Mouse (Mus musculus) adrenal gland, postnatal 14 days (tissue): Measurements from ENCODE around the gene Pld5. TPM values are rescaled to one million over a fixed set of nuclear protein-coding genes. Genes with fewer than 3 reads are reported as not detected.

Experiments used
- DNase-seq: peaks from one replicate; pipeline ENCODE4 v3.0.0; 2021; ENCODE audit warnings: mixed read lengths
- total RNA-seq: library from RNA; stranded (reverse); gene quantifications from 2 replicates; pipeline ENCODE4 v1.2.3, GENCODE M21; 2021

Gene Pld5
- total RNA-seq, 1 experiment from 2014 or later, result 0.52 TPM

DNA sequence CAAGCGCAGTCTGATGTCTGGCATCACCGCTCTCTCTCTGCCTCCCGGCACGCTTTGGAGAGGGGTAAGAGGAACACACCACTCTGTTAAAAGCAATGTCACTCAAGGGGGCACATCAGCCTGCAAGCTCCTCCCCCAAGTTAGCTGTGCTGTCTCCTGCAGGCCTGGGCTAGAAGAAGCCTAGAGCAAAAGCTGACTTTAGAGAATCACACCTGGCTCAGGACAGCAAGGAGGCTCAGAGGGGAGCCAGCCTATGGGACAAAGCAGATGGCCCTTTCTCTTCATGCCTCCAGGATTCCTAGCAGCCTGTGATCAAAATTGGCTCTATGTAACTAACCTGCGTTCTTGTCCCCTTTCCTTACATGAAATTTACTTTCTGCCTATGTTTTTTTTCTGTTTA is 107.3 kb downstream of the Pld5 start:
- DNase-seq, result no peak

DNA sequence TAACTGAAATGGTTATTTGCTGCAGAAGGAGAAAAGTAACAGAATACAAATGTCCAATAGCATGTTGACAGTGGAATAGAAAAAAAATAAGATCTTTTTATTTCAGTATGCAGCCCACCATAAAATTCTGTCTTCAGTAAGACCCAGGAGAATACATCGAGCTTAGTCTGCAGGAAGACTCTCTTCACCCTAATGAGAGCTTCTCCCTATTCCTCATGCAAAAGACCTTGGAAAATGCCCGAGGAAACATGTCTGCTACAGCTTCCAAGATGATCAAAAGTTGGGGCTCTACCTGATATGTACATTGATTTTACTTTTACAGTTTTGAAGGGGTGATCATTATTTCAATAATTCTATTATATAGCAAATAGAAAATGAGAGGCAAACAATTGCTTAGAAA is 108.0 kb downstream of the Pld5 start:
- no peak for DNase-seq

DNA sequence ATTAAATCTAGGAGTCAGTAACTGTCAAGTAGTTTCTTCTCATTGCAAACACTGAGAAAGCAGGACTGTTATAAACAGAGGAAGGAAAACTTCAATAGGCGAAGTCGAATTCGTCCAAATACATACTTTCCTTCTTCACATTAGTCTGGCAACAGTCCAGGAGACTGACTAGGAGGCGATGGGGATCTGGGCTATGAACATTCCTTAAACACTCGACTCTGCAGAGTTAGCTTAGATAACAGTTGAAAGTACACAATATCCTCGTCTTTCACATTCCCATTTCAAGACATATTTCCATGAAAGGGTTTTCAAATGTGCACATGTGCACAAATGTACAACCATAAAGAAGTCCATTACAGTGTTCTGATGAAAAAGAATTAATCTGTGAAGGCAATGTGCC is 129.8 kb downstream of the Pld5 start:
- no peak for DNase-seq

DNA sequence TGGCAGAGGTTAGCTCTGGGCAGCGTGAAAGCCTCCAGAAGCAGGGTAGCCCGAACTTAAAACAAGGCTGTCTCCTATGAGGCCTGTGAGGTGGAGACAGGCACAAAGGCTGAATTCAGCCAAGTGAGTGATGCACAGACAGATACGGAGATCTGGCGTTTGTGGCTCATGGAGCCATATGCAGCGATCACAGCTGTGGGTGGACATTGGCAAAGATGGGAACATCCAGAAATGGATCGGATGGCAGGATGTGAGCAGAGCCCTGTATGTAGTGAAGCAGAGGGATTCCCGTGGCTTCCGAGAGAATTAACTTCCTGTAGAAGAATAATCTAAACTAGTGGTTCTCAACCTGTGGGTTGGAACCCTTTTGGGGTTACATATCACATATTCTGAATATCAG is 140.7 kb downstream of the Pld5 start:
- no peak for DNase-seq

DNA sequence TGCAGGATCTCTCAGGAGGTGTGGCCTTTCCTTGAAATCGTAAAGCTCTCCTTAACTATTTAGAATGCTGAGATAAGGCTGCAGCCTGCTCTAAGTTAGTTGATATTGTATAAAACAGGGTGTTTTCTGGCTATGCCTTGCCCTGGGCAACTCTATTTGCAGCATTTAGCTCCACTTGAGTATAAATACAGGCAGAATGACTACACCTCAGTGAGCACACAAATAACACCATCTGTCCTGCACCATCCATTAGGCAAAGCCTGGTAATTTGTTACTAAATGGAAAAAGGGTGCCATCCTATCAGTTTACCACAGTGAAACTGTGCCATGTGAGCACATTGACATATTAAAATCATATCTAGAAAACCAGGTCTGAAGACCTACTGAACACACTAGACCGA is 149.3 kb downstream of the Pld5 start:
- no peak for DNase-seq

DNA sequence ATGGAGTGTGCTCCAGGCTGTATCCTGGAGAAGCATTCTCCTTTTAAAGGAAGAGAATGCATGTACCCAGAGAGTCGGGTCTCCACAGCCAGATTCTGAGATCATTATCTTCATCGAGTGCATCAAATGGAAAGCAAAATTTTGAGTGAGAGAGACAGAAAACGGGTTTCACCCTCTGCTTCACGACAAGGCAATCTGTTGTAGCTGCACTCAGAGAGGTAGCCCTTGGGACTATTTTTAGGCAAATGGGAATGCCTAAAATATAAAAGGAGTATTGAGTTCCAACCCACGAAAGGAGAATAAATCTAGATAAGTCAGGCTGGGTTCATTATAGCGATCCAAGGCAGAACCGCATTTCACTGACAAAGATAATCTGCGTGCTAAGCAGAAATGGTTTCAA is 150.7 kb downstream of the Pld5 start:
- DNase-seq, result no peak

DNA sequence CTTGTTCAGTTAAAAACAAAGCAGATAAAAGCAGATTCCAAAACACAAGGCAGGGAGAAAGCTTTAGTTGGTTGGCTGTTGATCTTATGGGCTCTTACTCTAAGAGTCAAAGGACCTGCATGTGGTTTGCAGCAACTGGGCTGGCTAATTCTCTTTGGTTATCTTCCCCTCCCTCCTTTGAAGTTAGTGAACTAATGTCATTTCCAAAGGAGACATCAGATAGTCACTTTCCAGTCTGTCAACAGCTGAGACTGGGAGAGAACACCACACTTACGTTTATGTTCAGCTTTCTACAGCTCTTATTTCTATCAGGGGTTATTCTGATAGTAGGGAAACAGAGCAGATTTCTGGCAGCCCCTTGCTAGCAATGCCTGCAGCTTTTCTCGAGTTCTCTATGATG is 151.3 kb downstream of the Pld5 start:
- DNase-seq, result no peak

DNA sequence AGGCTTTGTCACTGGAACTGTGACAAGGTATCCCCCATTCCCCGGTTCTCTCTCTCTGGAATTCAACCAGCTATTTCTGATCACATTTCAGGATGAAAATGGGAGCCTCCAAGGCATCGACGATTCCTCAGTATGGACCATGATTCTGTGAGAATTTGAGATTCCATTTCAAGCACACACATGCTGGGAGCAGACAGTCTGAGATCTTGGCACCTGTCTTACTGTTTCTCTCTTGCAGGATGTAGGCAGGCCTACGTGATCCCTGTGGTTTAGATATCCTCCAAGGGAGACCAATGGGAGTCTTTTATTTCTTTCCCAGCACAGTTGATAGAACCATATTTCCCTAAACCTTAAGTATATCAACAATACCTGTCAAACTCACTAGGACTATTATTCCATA is 159.5 kb downstream of the Pld5 start:
- DNase-seq, result no peak

DNA sequence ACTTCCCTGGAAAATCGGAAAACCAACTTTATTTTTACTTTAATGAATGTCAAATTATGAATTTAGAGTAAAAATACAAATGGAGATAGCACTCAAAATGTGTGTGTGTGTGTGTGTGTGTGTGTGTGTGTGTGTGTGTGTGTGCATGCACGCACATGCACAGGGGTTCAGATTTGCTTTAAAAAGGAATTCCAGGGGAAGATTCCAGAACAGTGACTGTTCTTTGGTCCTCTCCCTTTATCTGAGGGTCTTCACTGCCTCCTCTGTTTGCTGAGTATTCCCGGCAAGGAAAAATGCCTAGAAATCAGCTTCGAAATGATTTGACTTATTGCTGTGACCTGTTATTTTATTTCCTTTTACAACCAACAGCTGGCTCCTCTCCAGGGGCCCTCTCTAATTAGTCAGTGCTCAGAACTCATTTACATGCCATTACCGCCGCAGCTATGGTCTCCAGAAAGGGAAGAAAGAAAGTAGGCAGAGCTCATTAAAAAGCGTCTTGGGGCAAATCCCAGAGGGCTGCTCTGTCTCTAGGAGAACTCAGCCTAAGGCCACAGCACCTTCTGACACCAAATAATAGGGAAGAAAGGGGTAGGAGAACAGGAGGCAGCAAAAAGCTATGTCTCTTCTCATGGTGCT is 176.3 kb downstream of the Pld5 start:
- DNase-seq, result no peak

DNA sequence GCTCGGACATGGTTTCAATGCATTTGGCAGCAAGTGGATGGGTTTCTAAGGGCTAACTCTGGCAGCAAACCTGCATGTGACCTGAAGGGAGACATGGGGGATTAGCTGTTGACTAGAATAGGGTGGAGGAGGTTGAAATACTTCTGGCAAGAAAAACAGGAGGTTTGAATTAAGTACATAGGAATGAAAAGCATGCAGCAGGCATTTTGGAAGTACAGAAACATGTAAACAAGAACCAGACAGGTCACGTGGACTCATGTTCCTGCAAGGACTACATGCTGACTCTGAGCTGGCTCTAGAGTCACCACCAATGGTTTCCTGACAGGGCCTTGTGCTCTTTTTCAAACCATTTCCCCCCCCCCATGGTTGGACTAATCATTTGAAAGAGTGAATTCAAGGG is 183.0 kb downstream of the Pld5 start:
- no peak for DNase-seq

DNA sequence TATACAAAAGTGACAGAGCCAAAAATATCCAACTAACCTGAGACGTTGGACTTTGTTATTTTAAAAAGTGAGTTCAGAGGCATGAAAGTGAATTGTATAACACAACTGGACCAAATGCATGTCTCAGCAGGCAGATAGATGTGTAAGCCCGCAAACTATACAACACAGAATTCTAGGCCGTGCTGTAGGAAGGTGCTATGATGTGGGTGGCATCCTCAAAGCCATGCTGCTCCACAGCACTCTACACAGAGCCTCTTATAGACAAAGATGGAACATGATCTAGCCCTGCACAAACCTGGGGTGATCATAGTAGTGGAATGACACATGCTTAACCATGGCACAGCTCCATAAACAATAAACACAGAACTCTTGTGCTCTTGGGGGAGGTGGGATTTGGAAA is 185.7 kb downstream of the Pld5 start:
- DNase-seq, result no peak

DNA sequence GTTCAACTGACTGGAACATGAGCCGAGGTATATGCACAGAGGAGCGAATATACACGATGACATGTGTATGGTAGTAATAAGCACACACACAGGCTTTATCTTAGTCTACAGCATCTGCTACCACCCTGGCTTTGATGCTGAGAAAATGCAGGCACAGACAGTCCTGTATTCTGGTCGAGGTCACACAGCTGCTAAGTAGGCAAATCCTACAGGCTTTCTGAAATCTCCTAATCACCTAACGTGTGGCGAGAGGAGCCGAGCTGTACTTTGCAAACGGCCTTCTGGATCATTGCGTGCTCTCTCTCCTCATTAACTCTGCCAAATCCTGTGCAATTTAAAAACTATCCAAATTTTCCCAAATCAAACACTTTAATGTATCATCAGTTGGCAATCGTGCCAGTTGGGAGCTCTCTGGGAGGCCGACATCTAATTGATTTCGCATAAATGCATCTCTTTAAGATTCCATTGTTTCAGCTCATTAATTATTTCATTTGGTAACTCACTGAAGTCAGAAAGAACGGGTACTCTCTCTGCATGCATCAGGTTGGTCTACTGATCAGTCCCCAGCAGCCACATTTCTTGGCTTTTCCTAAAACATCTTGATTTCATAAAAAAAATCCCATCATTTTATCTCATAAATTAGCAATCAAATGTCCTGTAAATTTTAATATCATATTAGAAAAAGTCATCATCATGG is 189.0 kb downstream of the Pld5 start:
- DNase-seq, result no peak

DNA sequence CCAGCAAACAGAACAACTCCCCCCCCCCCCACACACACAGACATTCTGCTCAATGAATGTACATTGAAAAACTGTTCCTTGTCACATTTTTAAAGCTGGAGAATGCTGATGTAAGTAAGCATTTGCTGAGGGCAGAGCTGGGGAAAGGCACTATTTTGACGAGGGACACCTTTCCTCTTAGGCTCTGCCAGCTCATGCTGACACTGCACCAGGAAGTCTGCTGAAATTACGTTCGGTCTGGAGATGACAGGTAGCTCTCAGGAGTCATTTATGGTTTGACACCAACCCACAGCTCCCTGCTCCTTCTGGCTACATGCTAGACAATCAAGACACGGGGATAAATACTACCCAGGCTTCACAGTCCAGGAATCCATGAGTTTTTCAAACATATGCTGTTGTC is 192.8 kb downstream of the Pld5 start:
- DNase-seq, result no peak

DNA sequence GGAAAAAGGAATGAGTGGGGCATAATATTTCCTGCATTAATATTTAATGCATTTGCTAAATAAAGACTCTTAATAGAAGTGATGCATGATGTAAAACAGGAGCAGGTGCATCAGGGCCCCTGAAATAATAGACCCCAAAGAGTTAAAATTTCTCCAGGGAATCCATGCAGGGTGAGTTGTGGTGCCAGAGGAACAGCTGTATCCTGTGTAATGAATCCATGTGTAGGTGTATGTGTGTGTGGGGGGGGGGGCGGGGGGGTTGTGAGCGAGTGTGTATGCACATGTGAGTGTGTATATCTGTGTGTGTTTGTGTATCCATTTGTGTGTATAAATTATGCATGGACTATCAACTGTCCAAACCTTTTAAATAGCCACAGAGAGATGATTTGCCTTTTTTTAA is 194.1 kb downstream of the Pld5 start:
- no peak for DNase-seq

DNA sequence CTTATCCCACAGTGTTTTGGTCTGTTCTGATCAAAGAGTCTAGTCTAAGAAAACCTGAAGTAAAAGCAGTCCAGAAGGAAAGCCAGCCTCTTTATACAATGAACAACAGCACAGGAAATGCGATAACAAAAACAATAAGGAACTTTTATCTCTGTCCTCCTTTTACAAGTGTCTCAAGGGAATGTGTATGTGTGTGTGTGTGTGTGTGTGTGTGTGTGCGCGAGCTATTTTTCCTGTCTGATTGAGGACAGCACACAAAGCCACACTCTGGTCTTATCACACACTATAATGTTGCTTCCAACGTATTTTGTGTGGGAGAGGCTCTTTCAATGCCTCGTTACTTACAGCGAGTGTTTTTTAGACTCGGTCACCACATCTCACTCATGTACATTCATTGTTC is 196.7 kb downstream of the Pld5 start:
- DNase-seq, result no peak

DNA sequence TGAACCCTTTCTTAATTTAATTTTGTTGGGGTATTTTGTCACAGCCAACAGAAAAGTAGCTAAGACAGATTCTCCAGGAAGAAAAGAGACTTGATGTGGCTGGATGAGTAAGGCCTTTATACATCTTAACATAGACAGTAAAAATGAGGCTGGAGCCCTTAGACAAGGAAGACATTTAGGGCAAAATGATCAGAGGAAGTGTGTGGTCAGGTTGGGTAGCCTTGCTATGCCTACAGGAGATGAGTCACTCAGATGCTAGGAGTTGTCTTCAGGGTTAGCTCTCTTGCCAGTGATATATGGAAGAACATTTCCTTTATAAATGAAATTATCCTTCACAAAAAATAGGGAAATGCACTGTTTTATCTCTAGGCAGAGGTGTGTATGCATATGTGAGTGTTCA is 198.3 kb downstream of the Pld5 start:
- no peak for DNase-seq

DNA sequence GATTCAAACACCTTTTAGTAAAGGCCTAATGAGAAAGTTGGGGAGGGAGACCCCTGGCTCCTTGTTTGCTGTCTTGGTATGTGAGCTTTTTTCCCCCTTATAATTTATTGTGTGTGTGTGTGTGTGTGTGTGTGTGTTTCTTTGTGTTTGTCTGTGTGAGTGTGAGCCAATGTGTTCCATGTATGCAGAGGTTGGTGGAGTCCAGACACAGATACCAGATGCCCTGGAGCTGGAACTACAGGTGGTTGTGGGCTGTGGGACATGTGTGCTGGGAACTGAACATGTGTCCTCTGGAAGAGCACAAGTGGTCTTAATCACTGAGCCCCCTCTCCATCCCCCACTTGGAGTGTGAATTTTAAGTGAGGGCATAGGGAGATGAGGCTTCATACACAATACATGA is 199.3 kb downstream of the Pld5 start:
- DNase-seq, result no peak

DNA sequence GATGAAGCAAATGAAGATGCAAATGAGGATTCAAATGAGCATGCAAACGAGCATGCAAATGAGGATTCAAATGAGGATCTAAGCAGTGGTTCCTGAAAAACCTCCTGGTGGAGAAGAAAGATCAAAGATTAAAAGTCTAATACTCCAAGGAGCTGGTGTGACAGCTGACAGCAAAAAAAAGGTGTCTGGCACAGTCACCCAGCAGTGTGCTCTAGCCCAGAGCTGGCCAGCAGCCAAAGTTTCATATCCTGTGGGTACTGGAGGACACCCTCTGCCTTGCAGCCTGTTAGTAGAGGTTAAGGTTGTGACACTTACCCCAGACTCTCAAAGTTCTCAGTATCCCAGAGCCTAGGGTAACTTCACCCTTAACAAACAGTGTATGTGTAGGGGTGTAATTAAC is 199.7 kb downstream of the Pld5 start:
- DNase-seq, result peak; percentile 85

DNA sequence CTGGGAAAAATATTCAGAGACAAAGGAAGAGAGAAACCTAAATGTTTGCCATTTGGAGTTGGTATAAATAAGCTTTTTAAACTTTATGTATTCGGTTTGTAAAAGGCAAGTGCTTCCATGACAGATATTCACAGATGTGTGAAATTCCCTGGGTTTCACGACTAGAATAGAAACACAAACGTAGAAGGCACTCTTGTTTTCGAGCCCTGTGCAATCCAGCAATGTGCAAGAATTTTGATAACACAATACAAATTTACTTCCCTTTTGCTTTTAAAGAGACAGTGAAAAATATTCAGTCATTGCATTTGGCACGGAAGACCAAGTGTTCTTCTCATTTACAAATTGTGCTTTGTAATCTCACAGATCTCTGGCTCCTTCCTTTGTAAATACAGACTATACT is 200.6 kb downstream of the Pld5 start:
- no peak for DNase-seq

DNA sequence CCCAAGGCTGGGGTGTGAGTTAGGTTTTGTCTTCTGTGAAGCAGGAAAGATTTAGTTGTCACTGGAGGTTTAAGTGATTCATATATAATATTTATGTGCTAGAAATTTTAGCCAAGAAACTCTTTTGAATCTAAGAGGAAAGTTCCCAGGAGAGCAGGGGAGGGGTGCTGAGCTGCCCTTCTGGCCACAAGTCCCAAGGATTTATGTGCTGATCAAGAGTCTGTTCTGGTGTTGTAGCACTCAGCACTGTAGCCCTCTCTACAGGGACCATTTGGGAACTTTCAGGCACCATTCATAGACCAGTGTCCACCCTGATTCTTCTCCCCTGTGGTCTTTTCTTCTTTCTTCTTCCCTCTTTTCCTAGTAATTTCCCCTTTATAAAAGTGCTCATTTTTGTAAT is 209.8 kb downstream of the Pld5 start:
- no peak for DNase-seq

DNA sequence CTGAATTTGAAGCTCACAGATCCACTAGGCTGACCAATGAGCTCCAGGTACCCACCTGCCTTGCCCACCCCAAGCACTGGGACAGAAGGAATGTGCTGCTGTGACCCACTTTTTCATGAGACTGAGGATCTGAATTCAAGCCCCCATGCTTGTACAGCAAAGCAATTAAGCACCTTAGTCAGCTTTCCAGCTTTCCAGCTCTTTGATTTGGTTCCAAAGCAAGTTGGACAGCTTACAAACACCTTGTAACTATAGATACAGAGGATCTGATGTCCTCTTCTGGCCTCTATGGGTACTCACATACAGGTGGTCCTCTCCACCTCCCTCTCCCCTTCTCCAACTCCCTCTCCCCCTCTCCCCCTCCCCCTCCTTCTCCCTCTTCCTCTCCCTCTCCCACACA is 210.6 kb downstream of the Pld5 start:
- no peak for DNase-seq

DNA sequence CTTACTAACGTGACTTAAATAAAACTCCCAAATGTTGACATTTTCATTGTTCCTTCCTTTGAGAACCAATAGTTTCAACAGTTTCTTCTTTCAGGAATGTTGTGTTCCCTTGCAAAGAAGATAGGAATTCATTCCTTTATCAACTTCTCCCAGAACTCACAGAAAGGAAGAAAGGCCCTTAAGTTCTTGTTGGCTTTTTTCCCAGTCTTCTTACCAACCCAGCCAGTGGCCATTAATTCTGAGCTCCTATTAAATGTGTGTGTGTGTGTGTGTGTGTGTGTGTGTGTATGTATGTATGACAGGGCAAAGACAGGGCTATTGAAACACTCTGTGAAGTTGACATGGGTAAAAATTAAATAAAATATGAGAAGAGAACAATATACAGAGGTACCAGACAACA is 221.5 kb downstream of the Pld5 start:
- DNase-seq, result no peak

DNA sequence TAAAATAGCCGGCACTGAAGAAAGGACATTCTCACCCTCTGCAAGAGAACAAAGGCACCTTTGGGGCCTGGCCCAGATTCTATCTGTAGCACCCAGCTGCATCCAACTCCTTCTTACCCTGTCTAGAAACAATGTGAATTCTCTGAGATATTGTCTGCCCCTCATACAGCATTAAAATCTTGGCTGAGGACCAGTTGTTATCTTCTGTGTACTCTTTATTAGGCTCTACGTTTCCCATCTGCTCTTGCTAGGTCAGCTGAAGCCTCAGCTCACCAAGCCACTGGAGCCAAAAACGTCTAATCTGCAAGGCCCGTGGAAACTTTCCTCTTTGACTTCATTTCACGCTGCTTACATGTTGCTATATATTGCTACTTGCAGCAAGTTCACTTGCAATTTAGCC is 228.1 kb downstream of the Pld5 start:
- no peak for DNase-seq

DNA sequence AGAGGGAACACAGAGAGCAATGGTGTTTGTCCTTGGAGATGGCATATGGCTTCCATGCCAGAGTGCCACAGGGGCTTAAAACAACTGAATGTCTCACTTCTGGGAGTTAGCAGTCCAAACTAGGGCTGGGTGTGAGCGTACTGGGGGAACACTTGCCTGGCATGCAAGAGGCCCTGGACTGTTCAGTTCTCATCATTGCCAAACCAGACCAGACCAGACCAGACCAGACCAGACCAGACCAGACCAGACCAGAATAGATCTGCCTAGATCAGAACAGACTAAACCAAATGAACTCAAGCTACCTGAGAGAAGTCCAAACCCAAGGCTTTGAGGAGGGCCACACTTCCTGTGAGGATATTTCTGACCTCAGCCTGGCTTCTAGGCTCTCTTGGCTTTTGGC is 228.7 kb downstream of the Pld5 start:
- no peak for DNase-seq

DNA sequence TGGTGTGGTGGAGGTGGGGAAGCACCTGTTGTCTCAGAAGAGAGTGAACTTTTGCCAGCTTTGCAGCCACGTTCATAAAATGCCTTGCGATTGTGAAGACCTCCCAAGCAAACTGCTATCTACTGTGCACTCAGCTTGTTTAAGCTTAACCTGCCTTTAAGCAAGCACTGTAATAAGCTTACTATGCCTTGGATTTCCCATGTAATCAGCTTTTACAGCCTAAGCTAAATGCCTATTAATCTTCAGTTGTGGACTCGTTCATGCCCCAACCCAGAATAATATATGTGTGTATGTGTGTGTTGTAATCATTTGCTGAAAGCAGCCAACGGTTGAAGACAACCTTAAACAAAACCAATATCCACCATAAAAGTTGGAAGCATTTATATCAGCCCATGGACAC is 232.1 kb downstream of the Pld5 start:
- no peak for DNase-seq
